Mouse (Mus musculus): ENCODE measurements around the gene Amz2.

DNA sequence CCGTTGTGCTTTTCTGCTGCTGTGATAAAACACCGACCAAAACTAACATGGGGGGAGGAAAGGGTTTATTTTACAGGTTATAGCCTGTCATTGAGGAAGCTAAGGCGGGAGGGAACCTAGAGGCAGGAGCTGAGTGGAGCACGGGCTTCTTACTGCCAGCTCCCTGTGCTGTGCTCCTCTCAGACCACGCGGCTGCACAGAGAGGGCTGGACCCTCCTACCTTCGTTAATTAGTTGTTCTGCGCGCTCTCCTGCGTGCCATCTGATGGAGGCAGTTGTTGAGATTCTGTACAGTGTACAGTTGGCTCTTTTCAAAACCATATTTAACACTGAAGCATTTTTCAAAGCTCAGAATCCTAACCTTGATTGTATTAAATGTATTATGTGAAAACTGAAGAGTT, 48.3 kb upstream of the Amz2 start:
- TF ChIP-seq CTCF (IDR thresholded peaks at IDR 0.05; ENCODE audit: control insufficient read depth, insufficient read depth, insufficient read length) (no peak), MYOD1 (IDR thresholded peaks at IDR 0.05; ENCODE audit: control insufficient read depth, insufficient read length, low read depth) (no peak)
